Mouse (Mus musculus) megakaryocyte, embryonic 14.5 days (primary cell): Measurements from ENCODE around the gene Ugt2a3.
"Not testable (repeated sequence)": the region's sequence is repeated elsewhere in the genome, so short reads cannot be mapped to it uniquely, and the experiment has no call there.

Experiments used
- FLI1 ChIP-seq: IDR thresholded peaks from 2 replicates; pipeline ENCODE4 v1.6.1; 2012; ENCODE audit warnings: low read length, inconsistent platforms, mixed read lengths
- GATA1 ChIP-seq: IDR thresholded peaks from 3 replicates; pipeline ENCODE4 v1.6.1; 2012; ENCODE audit warnings: mixed read lengths, low read length, inconsistent platforms, borderline replicate concordance

DNA sequence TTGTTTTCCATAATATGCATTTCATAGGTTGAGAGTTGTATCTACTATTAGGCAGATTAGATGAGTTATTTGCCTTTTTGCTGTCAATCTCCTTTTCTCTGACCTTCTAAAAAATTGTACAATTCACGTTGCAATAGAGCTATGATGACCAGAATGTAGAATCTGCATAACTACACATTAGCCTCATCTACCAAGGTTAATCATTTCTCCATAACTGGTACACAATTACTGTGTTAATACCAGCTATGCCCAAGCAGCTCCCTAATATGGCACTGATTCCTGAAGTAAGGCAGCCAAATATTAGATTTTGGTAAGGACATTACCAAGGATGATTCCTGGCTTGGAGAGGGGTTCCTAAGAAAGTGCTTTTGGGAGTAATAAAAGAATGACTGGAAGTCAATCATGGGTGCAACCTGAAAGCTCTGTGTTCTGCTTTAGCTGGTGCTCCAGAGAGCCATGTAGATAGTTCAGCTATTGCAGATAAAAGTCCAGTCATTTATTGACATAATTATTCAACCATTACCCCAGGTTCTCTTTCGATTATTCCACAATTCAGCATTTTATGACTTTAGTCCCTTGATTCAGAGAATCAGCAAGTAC is 10.6 kb upstream of the Ugt2a3 start:
- TF ChIP-seq GATA1, FLI1: not testable (repeated sequence)
